Mouse (Mus musculus): ENCODE measurements around the gene Arid1b.

DNA sequence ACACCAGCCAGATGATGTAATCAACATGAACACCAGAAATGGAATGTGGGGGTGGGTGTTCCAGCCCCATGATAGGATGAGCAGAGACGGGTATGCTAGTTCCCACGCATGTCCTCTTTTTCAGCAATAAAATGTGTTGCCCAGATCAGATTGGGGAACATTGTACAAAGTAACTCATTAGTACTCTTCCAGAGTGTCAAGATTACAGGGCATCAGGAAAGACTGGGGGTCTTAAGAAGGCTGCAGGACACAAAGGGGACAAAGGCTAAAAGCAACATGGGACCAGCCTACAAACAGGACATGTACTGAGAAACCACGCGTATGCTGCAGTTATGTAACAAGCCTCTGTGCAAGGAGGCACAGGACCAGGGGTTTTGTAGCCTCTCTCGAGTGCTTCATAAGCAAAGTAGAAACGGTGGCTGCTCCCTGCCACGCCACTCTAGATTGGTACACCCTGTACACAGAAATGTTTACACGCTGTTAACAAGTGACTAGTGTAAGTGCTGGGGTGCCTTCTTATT is 267.1 kb downstream of the Arid1b start:
- TF ChIP-seq GATA1 (IDR thresholded peaks at IDR 0.05; ENCODE audit: low read length) (no peak), TAL1 (IDR thresholded peaks at IDR 0.05; ENCODE audit: low read length) (no peak)
